ENCODE assay signal across 15 mouse cellular contexts in genomic region chr6:135662386-135662785, GRCm38 (mm10).
DNase-seq lines count a peak whose midpoint lies in the region; ATAC-seq lines count a peak whose summit lies in the region.
"Had no signal": no experiment of that assay in that cellular context is flagged by ENCODE, and none has a peak within 500 bp of the region (broad histone marks: within the 10 kb centered on the region; RNA-seq: fewer than 3 reads in every experiment).

No protein-coding gene starts in this region.

- H3K4me2 ChIP-seq in forebrain, embryonic 16.5 days (ENCODE audit: low read length): no peak overlapping the region
- H3K4me2 ChIP-seq: heart, embryonic 12.5 days had no signal

- peak overlapping the region; percentile 53; the same call in 1 of the 2 replicates for H3K27ac ChIP-seq in forebrain, embryonic 16.5 days (ENCODE audit: low read length)
- no peak overlapping the region for H3K27ac ChIP-seq in forebrain, embryonic 10.5 days
- H3K27ac ChIP-seq: gastrocnemius, adult 2 months; hindbrain, embryonic 10.5 days had no signal

- no peak overlapping the region for H3K4me3 ChIP-seq in forebrain, embryonic 16.5 days (replicated peaks; ENCODE audit: low read length)
- no peak overlapping the region for H3K4me3 ChIP-seq in forebrain, embryonic 10.5 days
- H3K4me3 ChIP-seq: erythroblast, embryonic 14.5 days; gastrocnemius, adult 2 months; heart, embryonic 12.5 days; hindbrain, embryonic 10.5 days had no signal

- H3K27me3 ChIP-seq in forebrain, embryonic 16.5 days (replicated peaks; ENCODE audit: control insufficient read depth, insufficient read depth, low read length): no peaks in the 10 kb centered on the region
- H3K27me3 ChIP-seq in forebrain, embryonic 10.5 days (ENCODE audit: poor library complexity, severe bottlenecking): no peaks in the 10 kb centered on the region
- H3K27me3 ChIP-seq: heart, embryonic 12.5 days had no signal

- ATAC-seq in forebrain, embryonic 16.5 days: peak; percentile 26; the same call in 1 of the 2 replicates
- peak; percentile 96 for ATAC-seq in frontal cortex, adult (ENCODE audit: low TSS enrichment)

- H3K4me1 ChIP-seq in forebrain, embryonic 16.5 days (replicated peaks; ENCODE audit: control insufficient read depth, insufficient read depth, low read length): no peaks in the 10 kb centered on the region; the same call in 1 of the 2 replicates
- no peaks in the 10 kb centered on the region for H3K4me1 ChIP-seq in forebrain, embryonic 10.5 days
- H3K4me1 ChIP-seq: hindbrain, embryonic 10.5 days had no signal

- DNase-seq in forebrain, embryonic 10.5 days (ENCODE audit: extremely low spot score, low spot score): no peak
- DNase-seq in layer of hippocampus, postnatal 10 days (ENCODE audit: low spot score in 2 of 2): peak; percentile 43 to 59
- DNase-seq in right cerebral cortex, postnatal 14 days: peak; percentile 13
- no peak for DNase-seq in gastrocnemius, adult 18-20 months (ENCODE audit: low spot score)
- DNase-seq in adrenal gland, postnatal 14 days: no peak
- DNase-seq: gastrocnemius, adult 2 months; kidney, adult 18-20 months; spleen, adult 18-20 months; thymus, adult 2 months had no signal

- H3K9me3 ChIP-seq in forebrain, embryonic 16.5 days (ENCODE audit: control insufficient read depth, low read length): no peaks in the 10 kb centered on the region
- H3K9me3 ChIP-seq in forebrain, embryonic 10.5 days: no peaks in the 10 kb centered on the region
- H3K9me3 ChIP-seq: heart, embryonic 12.5 days; hindbrain, embryonic 10.5 days had no signal

- H3K9ac ChIP-seq in forebrain, embryonic 16.5 days (replicated peaks; ENCODE audit: low read depth, low read length): no peak overlapping the region
- H3K9ac ChIP-seq: heart, embryonic 12.5 days had no signal

- no peaks in the 10 kb centered on the region for H3K36me3 ChIP-seq in forebrain, embryonic 16.5 days (ENCODE audit: control insufficient read depth, insufficient read depth)
- H3K36me3 ChIP-seq in forebrain, embryonic 10.5 days (replicated peaks): no peaks in the 10 kb centered on the region
- H3K36me3 ChIP-seq: G1E; heart, embryonic 12.5 days; hindbrain, embryonic 10.5 days had no signal

- WGBS in forebrain, embryonic 16.5 days: 73% methylated on average over 3 of the region's 3 CpGs
- whole genome bisulfite sequencing in forebrain, embryonic 10.5 days: 91% methylated on average over 3 of the region's 3 CpGs

Comparison
In these comparisons a context has a peak if more than half of its experiments do, and no peak if none do; other contexts are left out.
1. DNase-seq: peak in layer of hippocampus, postnatal 10 days (2 of 2) and right cerebral cortex, postnatal 14 days (single experiment); none in forebrain, embryonic 10.5 days (single experiment), gastrocnemius, adult 18-20 months (single experiment) and adrenal gland, postnatal 14 days (single experiment).